Mouse (Mus musculus) ES-E14 (cell line): ENCODE results near the gene Kirrel. TPM values are rescaled to one million over a fixed set of nuclear protein-coding genes. Genes with fewer than 3 reads are reported as not detected.

Experiments
- DNase-seq: peaks from one replicate; pipeline ENCODE4 v3.0.0-alpha.2; 2013; ENCODE audit warnings: low read depth, low spot score
- H3K27ac ChIP-seq: 2 replicates; pipeline ENCODE4 v1.5.1; 2012; ENCODE audit warnings: low read depth, mild to moderate bottlenecking, low read length, moderate library complexity, mixed read lengths; ENCODE audit not compliant: poor library complexity, insufficient read depth, severe bottlenecking
- H3K36me3 ChIP-seq: 2 replicates; pipeline ENCODE4 v1.6.1; 2012; ENCODE audit warnings: mild to moderate bottlenecking, low read length, moderate library complexity, mixed read lengths; ENCODE audit not compliant: control insufficient read depth, poor library complexity, insufficient read depth, severe bottlenecking
- H3K4me1 ChIP-seq, 2 experiments: fragments of 150-350 bp in 1 of 2; sonication (generic) in 1 of 2; 2 replicates each; pipeline ENCODE4 v1.6.1; 2012; ENCODE audit warnings: low read length in 2 of 2, mild to moderate bottlenecking in 1 of 2, mixed read lengths in 1 of 2; ENCODE audit not compliant: control insufficient read depth in 2 of 2, insufficient read depth in 2 of 2, poor library complexity in 1 of 2
- H3K4me3 ChIP-seq, 2 experiments: fragments of 150-350 bp in 1 of 2; sonication (generic) in 1 of 2; 2 replicates each; pipeline ENCODE4 v1.5.1; 2012; ENCODE audit warnings: low read length in 2 of 2, low read depth in 1 of 2, mild to moderate bottlenecking in 1 of 2, mixed read lengths in 1 of 2; ENCODE audit not compliant: insufficient read depth in 1 of 2, poor library complexity in 1 of 2, severe bottlenecking in 1 of 2
- H3K9ac ChIP-seq: 2 replicates; pipeline ENCODE4 v1.6.1; 2012; ENCODE audit warnings: low read depth, mild to moderate bottlenecking, low read length, mixed read lengths; ENCODE audit not compliant: poor library complexity, insufficient read depth, severe bottlenecking
- H3K9me3 ChIP-seq: fragments of 150-350 bp; sonication (generic); 2 replicates; pipeline ENCODE4 v1.6.1; 2012; ENCODE audit warnings: low read depth, mild to moderate bottlenecking, low read length; ENCODE audit not compliant: control insufficient read depth, insufficient read depth
- CHD2 ChIP-seq: IDR thresholded peaks from 2 replicates; pipeline ENCODE4 v1.6.1; 2014; ENCODE audit warnings: mild to moderate bottlenecking, low read depth, low read length, inconsistent platforms
- HCFC1 ChIP-seq: IDR thresholded peaks from 2 replicates; pipeline ENCODE4 v1.6.1; 2012; ENCODE audit warnings: low read length, inconsistent platforms, borderline replicate concordance; ENCODE audit not compliant: insufficient read depth
- MAFK ChIP-seq: IDR thresholded peaks from 2 replicates; pipeline ENCODE4 v1.6.1; 2014; ENCODE audit warnings: mild to moderate bottlenecking, low read depth, low read length, inconsistent platforms; ENCODE audit not compliant: insufficient read depth
- ZC3H11A ChIP-seq: IDR thresholded peaks from 2 replicates; pipeline ENCODE4 v1.6.1; 2012; ENCODE audit warnings: low read depth, mild to moderate bottlenecking, inconsistent platforms, low read length, borderline replicate concordance
- ZNF384 ChIP-seq: IDR thresholded peaks from 2 replicates; pipeline ENCODE4 v1.6.1; 2012; ENCODE audit warnings: low read depth, low read length, inconsistent platforms
- in situ Hi-C, 2 experiments: fragments of 600-800 bp; cut with MboI; formaldehyde crosslinking; loops; one replicate each; pipeline ENCODE4 v1.15.1; 2025; ENCODE audit warnings: low sequenced_read_pairs in 2 of 2, inconsistent platforms in 1 of 2; ENCODE audit not compliant: unreplicated experiment in 2 of 2
- total RNA-seq: library from RNA; depleted of rRNA; stranded (reverse); fragments of 300-350 nt; gene quantifications from 2 replicates; pipeline ENCODE4 v1.2.3, GENCODE M21; 2012

The Kirrel gene
- total RNA-seq, 1 experiment = 35.5 TPM

DNA sequence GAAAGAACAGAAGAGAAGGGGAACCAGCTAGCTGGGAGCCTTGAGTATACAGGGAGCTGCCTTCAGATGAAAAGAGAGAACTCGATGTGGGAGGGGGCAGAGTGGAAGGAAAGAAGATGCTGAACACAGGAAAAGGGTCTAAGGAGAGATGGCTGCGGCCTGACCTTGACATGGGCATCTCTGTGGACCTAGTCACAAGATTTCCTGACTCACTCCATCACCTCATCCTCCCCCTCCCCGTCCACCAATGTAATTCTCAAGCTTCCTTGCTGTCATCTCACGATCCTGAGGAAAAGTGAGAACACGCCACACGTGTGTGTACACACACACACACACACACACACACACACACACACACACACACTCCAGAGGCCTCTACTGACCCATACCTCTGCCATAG is 17.2 kb downstream of the Kirrel start:
- peaks cover 14 to 34% of the 10 kb centered on the region in 2 experiments; a peak in 3 of 4 replicates for H3K4me1 ChIP-seq
- H3K9me3 ChIP-seq = no peaks in the 10 kb centered on the region
- DNase-seq = no peak
- no peak overlapping the region; the same call in 1 of the 2 replicates for H3K27ac ChIP-seq
- no peak for TF ChIP-seq CHD2
- no peak for TF ChIP-seq MAFK
- TF ChIP-seq ZNF384 = no peak
- in situ Hi-C loops = no loop called here
- no peak overlapping the region for H3K4me3 ChIP-seq
- H3K9ac ChIP-seq = 0 out of 2 replicates have a peak overlapping the region, but pooled peaks have one; percentile 15
- no peaks in the 10 kb centered on the region; the same call in 1 of the 2 replicates for H3K36me3 ChIP-seq

DNA sequence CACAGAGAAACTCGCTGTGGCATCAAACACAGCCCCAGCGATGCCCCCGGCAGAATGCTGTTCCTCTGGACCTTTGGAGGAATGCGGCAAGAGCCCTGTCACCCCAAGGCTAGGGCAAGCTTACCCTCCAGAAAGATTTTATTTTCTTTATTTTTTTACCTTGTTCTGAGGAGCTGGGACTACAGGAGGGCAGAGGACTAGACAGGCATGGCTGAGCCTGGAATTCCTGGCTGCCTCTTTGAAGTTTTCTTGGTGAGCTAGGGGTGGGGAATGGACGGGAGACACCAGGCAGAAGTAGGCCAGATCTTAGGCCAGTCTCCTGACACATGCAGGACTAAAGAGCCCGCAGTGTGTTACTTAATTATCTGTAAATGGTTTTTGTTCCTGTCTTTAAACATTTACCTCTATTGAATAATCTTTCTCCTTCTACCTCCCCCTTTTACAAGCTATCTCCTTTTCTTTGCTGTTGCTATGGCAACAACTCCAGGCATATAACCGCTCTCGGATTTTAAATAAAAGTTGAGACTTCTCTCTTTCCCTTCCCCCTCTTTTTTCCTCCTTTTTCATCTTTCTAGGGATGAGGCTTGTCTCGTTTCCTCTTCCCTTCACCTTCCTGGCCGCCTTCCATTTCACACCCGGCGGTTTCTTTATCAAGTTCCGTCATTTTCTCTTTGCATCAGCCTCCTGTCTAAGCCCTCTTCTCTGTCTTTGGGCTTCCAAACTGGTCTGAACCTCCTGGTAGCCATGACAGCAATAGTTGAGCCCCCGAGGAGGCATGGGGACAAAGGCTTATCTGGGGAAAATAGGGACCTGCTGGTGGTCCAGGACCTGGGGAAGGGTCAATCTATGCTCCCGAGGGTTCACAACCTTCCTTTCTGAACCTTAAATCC is 19.9 kb downstream of the Kirrel start:
- DNase-seq = no peak
- Histone ChIP-seq H3K4me1 (peaks cover 21 to 41% of the 10 kb centered on the region in 2 experiments; a peak in 3 of 4 replicates), H3K9me3 (no peaks in the 10 kb centered on the region), H3K4me3 (no peak overlapping the region), H3K9ac (no peak overlapping the region; the same call in 1 of the 2 replicates), H3K27ac (no peak overlapping the region; the same call in 1 of the 2 replicates), H3K36me3 (no peaks in the 10 kb centered on the region)
- in situ Hi-C loops = no loop called here
- TF ChIP-seq MAFK (no peak), HCFC1 (no peak), CHD2 (no peak), ZC3H11A (no peak), ZNF384 (no peak)

DNA sequence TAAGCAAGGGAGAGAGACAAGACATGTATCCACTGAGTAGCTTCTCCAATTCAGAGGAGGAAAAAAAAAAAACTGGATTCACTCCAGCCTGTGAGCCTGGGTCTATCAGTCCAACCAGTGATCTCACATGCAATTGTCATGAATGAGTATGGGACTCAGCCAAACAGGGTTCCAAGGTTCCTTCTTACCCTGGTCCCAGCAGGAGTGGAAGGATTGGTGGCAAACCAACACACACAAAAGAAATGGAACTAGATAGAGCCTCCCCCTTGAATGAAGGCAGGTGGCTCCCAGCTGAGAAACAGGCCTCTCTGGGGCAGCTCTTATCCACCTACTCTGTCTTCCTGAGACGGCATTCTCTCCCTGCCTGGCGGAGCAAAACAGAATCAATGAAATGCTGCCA is 21.5 kb downstream of the Kirrel start:
- Histone ChIP-seq H3K9ac (no peak overlapping the region), H3K9me3 (no peaks in the 10 kb centered on the region), H3K4me3 (no peak overlapping the region), H3K4me1 (peaks cover 19 to 37% of the 10 kb centered on the region in 2 experiments; a peak in 3 of 4 replicates), H3K27ac (peak overlapping the region; percentile 51; the same call in 1 of the 2 replicates), H3K36me3 (no peaks in the 10 kb centered on the region)
- no peak for DNase-seq
- in situ Hi-C loops = no loop called here
- TF ChIP-seq ZC3H11A (no peak), CHD2 (no peak), MAFK (no peak), HCFC1 (no peak), ZNF384 (no peak)

DNA sequence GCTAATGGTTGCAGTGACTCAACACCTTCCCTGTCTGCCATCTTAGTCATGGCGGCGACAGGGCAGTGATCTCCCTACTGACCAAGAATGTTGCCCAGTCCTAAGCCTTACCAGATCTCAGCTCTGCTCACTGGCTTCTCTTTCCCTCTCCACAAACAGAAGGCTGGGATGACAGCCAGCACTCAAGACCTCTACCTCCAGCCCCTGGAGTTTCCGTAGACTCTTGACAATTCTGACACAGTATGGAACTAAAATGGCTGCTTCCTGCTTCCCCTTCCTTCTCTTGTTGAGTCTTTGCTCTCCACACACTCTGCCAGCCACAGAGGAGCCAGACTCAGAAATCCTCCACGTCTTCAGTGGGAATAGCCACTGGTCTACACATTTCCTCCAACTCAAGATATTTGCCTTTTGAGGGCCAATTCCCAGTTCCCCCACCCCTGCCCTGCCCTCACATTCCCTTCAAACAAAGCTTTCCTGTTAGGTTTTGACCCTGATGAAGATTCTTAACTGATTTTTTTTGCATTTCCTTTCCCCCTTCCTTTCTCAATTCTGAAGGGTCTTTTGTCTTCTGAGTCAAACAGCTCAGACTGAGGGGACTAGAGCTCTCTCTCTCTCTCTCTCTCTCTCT is 22.3 kb downstream of the Kirrel start:
- in situ Hi-C loops = no loop called here
- no peak for DNase-seq

More for the DNA sequence above, 22.3 kb downstream of the Kirrel start:
- no peaks in the 10 kb centered on the region for H3K9me3 ChIP-seq
- 0 out of 2 replicates have a peak overlapping the region, but pooled peaks have one; percentile 49 for H3K9ac ChIP-seq
- TF ChIP-seq CHD2 (no peak), MAFK (no peak), ZC3H11A (no peak), HCFC1 (no peak), ZNF384 (no peak)
- no peak overlapping the region for H3K4me3 ChIP-seq
- peak overlapping the region; percentile 99 for H3K27ac ChIP-seq
- H3K4me1 ChIP-seq = peaks cover 14 to 30% of the 10 kb centered on the region in 2 experiments; a peak in 3 of 4 replicates
- peaks cover 1% of the 10 kb centered on the region; the same call in 1 of the 2 replicates for H3K36me3 ChIP-seq
